Mouse (Mus musculus) megakaryocyte, embryonic 14.5 days (primary cell): ENCODE data around the gene Eid1.

ENCODE experiments used
- FLI1 ChIP-seq: IDR thresholded peaks from 2 replicates; pipeline ENCODE4 v1.6.1; 2012; ENCODE audit warnings: low read length, inconsistent platforms, mixed read lengths
- GATA1 ChIP-seq: IDR thresholded peaks from 3 replicates; pipeline ENCODE4 v1.6.1; 2012; ENCODE audit warnings: mixed read lengths, low read length, inconsistent platforms, borderline replicate concordance

- no peak for TF ChIP-seq FLI1
- no peak for TF ChIP-seq GATA1
Observed at GRCm38 (mm10) chr2:125694798-125695197, 21.9 kb downstream of the Eid1 start.
